Mouse (Mus musculus) heart, embryonic 16.5 days (tissue): Measurements from ENCODE around the gene Chd9. TPM values are rescaled to one million over a fixed set of nuclear protein-coding genes. Genes with fewer than 3 reads are reported as not detected.
A peak's percentile ranks its signal among the peaks of the same experiment; 100 is the strongest.

Source experiments
- ATAC-seq: fragments of 200-750 bp; cut with Nextera tagmentation; replicated peaks from 2 replicates; pipeline ENCODE4 v1.8.0; 2017; ENCODE audit warnings: moderate number of reproducible peaks; ENCODE audit not compliant: insufficient read depth, low FRiP score; ENCODE audit errors: extremely low read depth
- H3K27ac ChIP-seq: fragments of 300-500 bp; sonication (generic); 2 replicates; pipeline ENCODE4 v1.5.1; 2014; ENCODE audit warnings: mild to moderate bottlenecking, low read length, control low read depth, moderate library complexity
- H3K27me3 ChIP-seq: fragments of 300-500 bp; sonication (generic); 2 replicates; pipeline ENCODE4 v1.6.1; 2014; ENCODE audit warnings: low read length, mixed read lengths; ENCODE audit not compliant: control insufficient read depth, insufficient read depth
- H3K36me3 ChIP-seq: fragments of 300-500 bp; sonication (generic); 2 replicates; pipeline ENCODE4 v1.6.1; 2014; ENCODE audit not compliant: control insufficient read depth, insufficient read depth
- H3K4me1 ChIP-seq: fragments of 300-500 bp; sonication (generic); 2 replicates; pipeline ENCODE4 v1.6.1; 2014; ENCODE audit warnings: low read length, mixed read lengths; ENCODE audit not compliant: control insufficient read depth, insufficient read depth
- H3K4me2 ChIP-seq: fragments of 300-500 bp; sonication (generic); 2 replicates; pipeline ENCODE4 v1.6.1; 2014; ENCODE audit warnings: low read depth, mild to moderate bottlenecking, control low read depth, low read length
- H3K4me3 ChIP-seq: fragments of 300-500 bp; sonication (generic); 2 replicates; pipeline ENCODE4 v1.5.1; 2014; ENCODE audit warnings: mild to moderate bottlenecking, control low read depth, low read length
- H3K9ac ChIP-seq: fragments of 300-500 bp; sonication (generic); 2 replicates; pipeline ENCODE4 v1.6.1; 2014; ENCODE audit warnings: low read length, control low read depth
- H3K9me3 ChIP-seq: fragments of 300-500 bp; sonication (generic); replicated peaks from 2 replicates; pipeline ENCODE4 v1.6.1; 2016; ENCODE audit warnings: low read length; ENCODE audit not compliant: control insufficient read depth
- WGBS: fragments of 180-500 bp; shearing (Covaris S2); extraction: QIAGEN DNeasy Blood & Tissue Kit; methylation state at CpG from one replicate; pipeline ENCODE4 v1.1.7; 2014; 5-methylcytosine and 5-hydroxymethylcytosine counted together
- polyA plus RNA-seq: library from polyadenylated mRNA; unstranded; fragments of >200 nt; fragmentation: Nextera tagmentation; extraction: Ambion mirVana; gene quantifications from 2 replicates; pipeline ENCODE4 v1.2.1, GENCODE M21; 2015

Chd9 gene
- polyA plus RNA-seq, 1 experiment from 2014 or later, result 60.6 TPM

- Histone ChIP-seq H3K9ac (no peak overlapping the region), H3K27me3 (no peaks in the 10 kb centered on the region), H3K4me1 (peaks cover 5% of the 10 kb centered on the region; the same call in 1 of the 2 replicates), H3K4me2 (no peak overlapping the region), H3K9me3 (no peaks in the 10 kb centered on the region), H3K36me3 (no peaks in the 10 kb centered on the region), H3K27ac (no peak overlapping the region), H3K4me3 (no peak overlapping the region)
- ATAC-seq, result no peak
- WGBS, result 88% methylated on average over 8 of the region's 8 CpGs
Observed at GRCm38 (mm10) chr8:90891872-90892578, 63.9 kb downstream of the Chd9 start.

- no peak overlapping the region for H3K4me3 ChIP-seq
- no peaks in the 10 kb centered on the region for H3K36me3 ChIP-seq
- no peak overlapping the region for H3K9ac ChIP-seq
- ATAC-seq, result no peak
- whole genome bisulfite sequencing, result 68% methylated on average over 5 of the region's 5 CpGs
- H3K4me2 ChIP-seq, result no peak overlapping the region
- peaks cover 5% of the 10 kb centered on the region; the same call in 1 of the 2 replicates for H3K4me1 ChIP-seq
- H3K27me3 ChIP-seq, result no peaks in the 10 kb centered on the region
- H3K9me3 ChIP-seq, result no peaks in the 10 kb centered on the region
- no peak overlapping the region for H3K27ac ChIP-seq
Observed at GRCm38 (mm10) chr8:90892579-90892919, 64.4 kb downstream of the Chd9 start.

DNA sequence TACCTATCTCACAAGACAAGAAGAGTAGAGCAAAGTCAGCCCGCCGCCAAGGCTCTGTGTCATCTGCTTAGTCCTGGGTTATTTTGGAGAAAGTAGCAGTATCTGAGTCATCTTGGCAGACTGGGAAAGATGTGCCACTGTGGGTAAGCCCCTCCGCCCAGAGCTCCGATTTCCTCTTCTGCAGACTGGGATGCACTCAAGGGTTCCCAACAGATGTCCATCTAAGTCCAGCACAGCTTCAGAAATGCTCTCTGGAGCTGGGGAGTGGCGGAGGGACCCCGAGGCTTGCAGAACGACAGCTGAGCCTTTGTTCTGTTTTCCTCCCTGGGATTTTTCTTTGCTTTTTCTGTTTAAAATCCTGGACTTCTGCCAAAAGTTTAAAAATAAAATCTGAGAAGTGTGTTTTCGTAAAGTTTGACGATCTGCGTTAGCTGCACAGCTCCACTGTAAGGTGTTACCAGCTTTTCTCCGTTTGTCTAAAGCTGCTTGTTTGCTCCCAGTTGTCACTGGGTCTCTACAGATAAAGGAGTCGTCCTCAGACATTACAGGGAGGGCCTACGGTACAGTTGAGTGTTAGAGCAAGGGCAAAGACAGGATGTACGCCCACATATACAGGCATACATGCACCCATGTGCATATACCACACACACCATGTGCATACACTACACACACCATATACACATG lies 66.2 kb downstream of the Chd9 start:
- no peak overlapping the region for H3K4me3 ChIP-seq
- no peak overlapping the region for H3K9ac ChIP-seq
- WGBS, result 45% methylated on average over 14 of the region's 14 CpGs
- ATAC-seq, result no peak
- no peak overlapping the region for H3K27ac ChIP-seq
- H3K9me3 ChIP-seq, result no peaks in the 10 kb centered on the region
- H3K27me3 ChIP-seq, result no peaks in the 10 kb centered on the region
- peaks cover 5% of the 10 kb centered on the region; the same call in 1 of the 2 replicates for H3K4me1 ChIP-seq
- no peaks in the 10 kb centered on the region for H3K36me3 ChIP-seq
- H3K4me2 ChIP-seq, result peak overlapping the region; percentile 12; the same call in 1 of the 2 replicates

DNA sequence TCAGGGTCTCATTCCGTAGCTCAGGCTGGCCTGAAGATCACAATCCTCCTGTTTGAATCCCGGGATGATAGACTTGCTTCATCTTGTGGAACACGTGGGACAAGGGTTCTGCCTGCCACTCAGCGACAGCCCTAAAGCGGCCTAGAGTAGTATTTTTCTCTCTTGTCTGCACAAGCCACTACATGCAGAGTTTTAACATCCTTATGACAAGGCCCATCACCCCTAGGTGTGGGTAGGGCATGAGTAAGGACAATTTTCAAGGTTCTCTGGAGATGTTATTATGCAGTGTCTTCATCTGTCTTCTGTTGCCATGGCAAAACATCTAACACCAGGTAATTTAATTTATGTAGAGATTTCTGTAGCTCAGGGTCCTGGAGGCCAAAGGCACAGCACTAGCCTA lies 69.2 kb downstream of the Chd9 start:
- H3K4me2 ChIP-seq, result no peak overlapping the region
- H3K27me3 ChIP-seq, result no peaks in the 10 kb centered on the region
- no peak overlapping the region for H3K9ac ChIP-seq
- H3K36me3 ChIP-seq, result no peaks in the 10 kb centered on the region
- 83% methylated on average over 5 of the region's 5 CpGs for WGBS
- H3K4me3 ChIP-seq, result no peak overlapping the region
- ATAC-seq, result no peak
- no peaks in the 10 kb centered on the region for H3K9me3 ChIP-seq
- peaks cover 5% of the 10 kb centered on the region; the same call in 1 of the 2 replicates for H3K4me1 ChIP-seq
- no peak overlapping the region for H3K27ac ChIP-seq

DNA sequence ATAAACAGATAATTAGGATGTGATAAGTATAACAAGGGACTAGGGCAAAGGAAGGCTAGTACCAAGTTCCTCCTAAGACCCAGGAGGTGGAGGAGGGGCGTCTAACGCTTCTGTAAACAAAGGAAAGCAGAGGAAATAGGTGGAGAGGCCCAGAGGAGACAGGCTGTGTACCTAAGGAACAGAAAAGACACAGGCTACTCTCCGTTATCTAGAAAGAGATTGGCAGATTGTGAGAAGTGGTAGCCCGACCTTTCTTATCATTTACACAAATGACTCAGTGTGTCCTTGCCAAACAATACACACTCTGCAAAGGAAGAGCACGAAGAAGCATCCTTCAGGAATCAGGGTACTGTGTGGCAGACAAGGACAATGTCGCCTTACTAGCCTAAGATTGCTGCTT lies 70.4 kb downstream of the Chd9 start:
- H3K4me1 ChIP-seq, result peaks cover 5% of the 10 kb centered on the region; the same call in 1 of the 2 replicates
- H3K36me3 ChIP-seq, result no peaks in the 10 kb centered on the region
- H3K9me3 ChIP-seq, result no peaks in the 10 kb centered on the region
- H3K27ac ChIP-seq, result no peak overlapping the region
- H3K27me3 ChIP-seq, result no peaks in the 10 kb centered on the region
- no peak overlapping the region for H3K9ac ChIP-seq
- 15% methylated on average over 6 of the region's 6 CpGs for WGBS
- H3K4me2 ChIP-seq, result no peak overlapping the region
- H3K4me3 ChIP-seq, result no peak overlapping the region
- no peak for ATAC-seq

DNA sequence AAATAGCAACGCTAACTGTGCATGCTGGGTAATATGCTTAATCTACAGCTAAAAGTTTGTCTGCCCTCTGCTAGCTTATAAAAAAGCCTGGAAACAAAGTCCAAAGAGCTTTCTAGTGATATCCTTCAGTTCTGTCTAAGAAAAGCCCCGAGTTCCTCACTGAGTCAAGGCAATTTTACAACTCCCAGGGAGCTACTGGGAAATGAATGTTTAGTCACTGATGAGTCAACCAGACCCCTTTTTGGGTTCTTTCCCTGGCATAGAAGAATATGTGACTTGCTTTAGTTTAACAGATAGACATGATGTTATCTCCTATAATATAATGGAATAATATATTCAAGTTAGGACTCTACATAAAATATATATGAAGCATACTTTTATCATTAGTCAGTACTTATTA lies 73.8 kb downstream of the Chd9 start:
- WGBS, result 64% methylated on average over 2 of the region's 2 CpGs
- no peak overlapping the region for H3K9ac ChIP-seq
- no peaks in the 10 kb centered on the region for H3K4me1 ChIP-seq
- H3K9me3 ChIP-seq, result no peaks in the 10 kb centered on the region
- no peak overlapping the region for H3K4me2 ChIP-seq
- no peak for ATAC-seq
- no peaks in the 10 kb centered on the region for H3K36me3 ChIP-seq
- no peak overlapping the region for H3K4me3 ChIP-seq
- H3K27me3 ChIP-seq, result no peaks in the 10 kb centered on the region
- H3K27ac ChIP-seq, result no peak overlapping the region

GRCm38 (mm10) chr8:90904171-90904706 lies 76.1 kb downstream of the Chd9 start:
- Histone ChIP-seq H3K4me2 (no peak overlapping the region), H3K36me3 (no peaks in the 10 kb centered on the region), H3K9me3 (no peaks in the 10 kb centered on the region), H3K27me3 (no peaks in the 10 kb centered on the region), H3K9ac (no peak overlapping the region), H3K4me3 (no peak overlapping the region), H3K4me1 (no peaks in the 10 kb centered on the region), H3K27ac (no peak overlapping the region)
- 86% methylated on average over 2 of the region's 2 CpGs for WGBS
- no peak for ATAC-seq

DNA sequence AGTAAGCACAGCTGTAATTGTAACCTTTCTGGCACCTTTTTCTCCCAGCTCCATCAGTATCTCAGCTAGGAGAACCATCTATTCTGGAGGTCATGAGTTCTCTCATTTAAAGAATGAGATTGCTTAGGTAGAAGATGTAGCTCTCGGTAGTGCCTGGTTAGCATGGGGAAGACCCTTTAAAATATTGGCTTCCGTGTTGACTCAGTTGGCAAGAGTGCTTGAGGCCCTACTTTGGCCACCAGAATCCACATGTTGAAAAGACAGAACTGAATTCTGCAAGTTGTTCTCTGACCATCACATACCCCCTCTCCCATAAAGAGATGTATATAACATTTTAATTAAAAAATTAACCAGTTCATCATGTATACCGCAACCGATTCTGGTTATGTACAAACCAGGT lies 78.8 kb downstream of the Chd9 start:
- H3K9ac ChIP-seq, result no peak overlapping the region
- H3K27ac ChIP-seq, result no peak overlapping the region
- WGBS, result 86% methylated on average over 4 of the region's 4 CpGs
- H3K27me3 ChIP-seq, result no peaks in the 10 kb centered on the region
- no peak overlapping the region for H3K4me2 ChIP-seq
- H3K4me3 ChIP-seq, result no peak overlapping the region
- H3K4me1 ChIP-seq, result peaks cover 5% of the 10 kb centered on the region
- H3K36me3 ChIP-seq, result no peaks in the 10 kb centered on the region
- ATAC-seq, result no peak
- H3K9me3 ChIP-seq, result no peaks in the 10 kb centered on the region

- Histone ChIP-seq H3K4me3 (peak overlapping the region; percentile 87), H3K4me1 (peaks cover 5% of the 10 kb centered on the region), H3K36me3 (no peaks in the 10 kb centered on the region), H3K9ac (peak overlapping the region; percentile 83), H3K4me2 (peak overlapping the region; percentile 79), H3K27me3 (no peaks in the 10 kb centered on the region), H3K9me3 (no peaks in the 10 kb centered on the region), H3K27ac (peak overlapping the region; percentile 79)
- no peak for ATAC-seq
- WGBS, result 23% methylated on average over 10 of the region's 10 CpGs
Observed at GRCm38 (mm10) chr8:90907516-90907847, 79.3 kb downstream of the Chd9 start.
